Mouse (Mus musculus): ENCODE data around the gene Mmd. TPM values are rescaled to one million over a fixed set of nuclear protein-coding genes. Genes with fewer than 3 reads are reported as not detected.

Mmd gene
- polyA plus RNA-seq, 2 experiments: 5.0 TPM

- Histone ChIP-seq H3K9me3 (ENCODE audit: control insufficient read depth, low read length) (no peaks in the 10 kb centered on the region), H3K9ac (replicated peaks) (no peak overlapping the region), H3K36me3 (replicated peaks; ENCODE audit: control insufficient read depth, insufficient read depth, low read depth) (no peaks in the 10 kb centered on the region), H3K4me1 (replicated peaks; ENCODE audit: control insufficient read depth in 2 of 2, insufficient read depth in 2 of 2, low read length in 1 of 2) (peaks cover 0 to 11% of the 10 kb centered on the region in 2 experiments; a peak in 2 of 4 replicates), H3K4me3 (ENCODE audit: insufficient read depth in 1 of 2, low read depth in 2 of 2, low read length in 2 of 2) (no peak overlapping the region), H3K4me2 (ENCODE audit: low read depth) (no peak overlapping the region), H3K27me3 (ENCODE audit: control insufficient read depth, insufficient read depth, low read length) (no peaks in the 10 kb centered on the region), H3K27ac (no peak overlapping the region)
- TF ChIP-seq EP300 (IDR thresholded peaks at IDR 0.05; ENCODE audit: low read depth): no peak
- no peak for TF ChIP-seq CTCF (IDR thresholded peaks at IDR 0.05; ENCODE audit: low read depth)
- ATAC-seq (ENCODE audit: insufficient read depth): no peak
- no peak for DNase-seq (ENCODE audit: low read depth in 3 of 3, low spot score in 3 of 3)
- WGBS (ENCODE audit: insufficient replicate concordance): 13% methylated on average over 2 of the region's 2 CpGs
Observed at GRCm38 (mm10) chr11:90231631-90232030, 17.6 kb upstream of the Mmd start.

GRCm38 (mm10) chr11:90232685-90233084 lies 16.6 kb upstream of the Mmd start:
- DNase-seq (ENCODE audit: low read depth in 3 of 3, low spot score in 3 of 3) (no peak), ATAC-seq (ENCODE audit: insufficient read depth) (no peak)
- Histone ChIP-seq H3K27ac (no peak overlapping the region), H3K9ac (replicated peaks) (no peak overlapping the region), H3K27me3 (ENCODE audit: control insufficient read depth, insufficient read depth, low read length) (no peaks in the 10 kb centered on the region), H3K9me3 (ENCODE audit: control insufficient read depth, low read length) (no peaks in the 10 kb centered on the region), H3K4me1 (replicated peaks; ENCODE audit: control insufficient read depth in 2 of 2, insufficient read depth in 2 of 2, low read length in 1 of 2) (peaks cover 0 to 11% of the 10 kb centered on the region in 2 experiments; a peak in 2 of 4 replicates), H3K4me3 (ENCODE audit: insufficient read depth in 1 of 2, low read depth in 2 of 2, low read length in 2 of 2) (no peak overlapping the region), H3K36me3 (replicated peaks; ENCODE audit: control insufficient read depth, insufficient read depth, low read depth) (no peaks in the 10 kb centered on the region), H3K4me2 (ENCODE audit: low read depth) (no peak overlapping the region)
- 14% methylated on average over 4 of the region's 4 CpGs for whole genome bisulfite sequencing (ENCODE audit: insufficient replicate concordance)
- no peak for TF ChIP-seq EP300 (IDR thresholded peaks at IDR 0.05; ENCODE audit: low read depth)
- TF ChIP-seq CTCF (IDR thresholded peaks at IDR 0.05; ENCODE audit: low read depth): no peak

- no peaks in the 10 kb centered on the region for H3K9me3 ChIP-seq (ENCODE audit: control insufficient read depth, low read length)
- H3K27me3 ChIP-seq (ENCODE audit: control insufficient read depth, insufficient read depth, low read length): no peaks in the 10 kb centered on the region
- peaks cover 0 to 8% of the 10 kb centered on the region in 2 experiments; a peak in 2 of 4 replicates for H3K4me1 ChIP-seq (replicated peaks; ENCODE audit: control insufficient read depth in 2 of 2, insufficient read depth in 2 of 2, low read length in 1 of 2)
- H3K36me3 ChIP-seq (replicated peaks; ENCODE audit: control insufficient read depth, insufficient read depth, low read depth): no peaks in the 10 kb centered on the region
- H3K9ac ChIP-seq (replicated peaks): no peak overlapping the region
- no peak for ATAC-seq (ENCODE audit: insufficient read depth)
- no peak overlapping the region for H3K4me2 ChIP-seq (ENCODE audit: low read depth)
- no peak overlapping the region for H3K4me3 ChIP-seq (ENCODE audit: insufficient read depth in 1 of 2, low read depth in 2 of 2, low read length in 2 of 2)
- H3K27ac ChIP-seq: no peak overlapping the region
- 57% methylated on average over 5 of the region's 5 CpGs for WGBS (ENCODE audit: insufficient replicate concordance)
- no peak for DNase-seq (ENCODE audit: low read depth in 3 of 3, low spot score in 3 of 3)
- TF ChIP-seq CTCF (IDR thresholded peaks at IDR 0.05; ENCODE audit: low read depth): no peak
- no peak for TF ChIP-seq EP300 (IDR thresholded peaks at IDR 0.05; ENCODE audit: low read depth)
Observed at GRCm38 (mm10) chr11:90235221-90235620, 14.0 kb upstream of the Mmd start.

GRCm38 (mm10) chr11:90237616-90238015 lies 11.6 kb upstream of the Mmd start:
- H3K27ac ChIP-seq: no peak overlapping the region
- 68% methylated on average over 5 of the region's 5 CpGs for WGBS (ENCODE audit: insufficient replicate concordance)
- ATAC-seq (ENCODE audit: insufficient read depth) (no peak), DNase-seq (ENCODE audit: low read depth in 3 of 3, low spot score in 3 of 3) (no peak)
- no peaks in the 10 kb centered on the region for H3K9me3 ChIP-seq (ENCODE audit: control insufficient read depth, low read length)
- H3K9ac ChIP-seq (replicated peaks): no peak overlapping the region
- H3K27me3 ChIP-seq (ENCODE audit: control insufficient read depth, insufficient read depth, low read length): no peaks in the 10 kb centered on the region
- TF ChIP-seq CTCF (IDR thresholded peaks at IDR 0.05; ENCODE audit: low read depth): no peak
- TF ChIP-seq EP300 (IDR thresholded peaks at IDR 0.05; ENCODE audit: low read depth): no peak
- H3K4me1 ChIP-seq (replicated peaks; ENCODE audit: control insufficient read depth in 2 of 2, insufficient read depth in 2 of 2, low read length in 1 of 2): peaks cover 0 to 6% of the 10 kb centered on the region in 2 experiments; a peak in 2 of 4 replicates
- H3K4me3 ChIP-seq (ENCODE audit: insufficient read depth in 1 of 2, low read depth in 2 of 2, low read length in 2 of 2): no peak overlapping the region
- H3K36me3 ChIP-seq (replicated peaks; ENCODE audit: control insufficient read depth, insufficient read depth, low read depth): no peaks in the 10 kb centered on the region
- no peak overlapping the region for H3K4me2 ChIP-seq (ENCODE audit: low read depth)

- TF ChIP-seq EP300 (IDR thresholded peaks at IDR 0.05; ENCODE audit: low read depth) (no peak), CTCF (IDR thresholded peaks at IDR 0.05; ENCODE audit: low read depth) (no peak)
- Histone ChIP-seq H3K9me3 (ENCODE audit: control insufficient read depth, low read length) (no peaks in the 10 kb centered on the region), H3K27ac (no peak overlapping the region), H3K4me1 (replicated peaks; ENCODE audit: control insufficient read depth in 2 of 2, insufficient read depth in 2 of 2, low read length in 1 of 2) (peaks cover 0 to 6% of the 10 kb centered on the region in 2 experiments; a peak in 2 of 4 replicates), H3K36me3 (replicated peaks; ENCODE audit: control insufficient read depth, insufficient read depth, low read depth) (no peaks in the 10 kb centered on the region), H3K4me3 (ENCODE audit: insufficient read depth in 1 of 2, low read depth in 2 of 2, low read length in 2 of 2) (no peak overlapping the region), H3K27me3 (ENCODE audit: control insufficient read depth, insufficient read depth, low read length) (no peaks in the 10 kb centered on the region), H3K9ac (replicated peaks) (no peak overlapping the region), H3K4me2 (ENCODE audit: low read depth) (no peak overlapping the region)
- no peak for ATAC-seq (ENCODE audit: insufficient read depth)
- no peak for DNase-seq (ENCODE audit: low read depth in 3 of 3, low spot score in 3 of 3)
- 31% methylated on average over 2 of the region's 2 CpGs for WGBS (ENCODE audit: insufficient replicate concordance)
Observed at GRCm38 (mm10) chr11:90238657-90239056, 10.6 kb upstream of the Mmd start.

Data from liver, embryonic 14.5 days (tissue).